Mouse (Mus musculus) liver, adult 2 months (tissue): ENCODE measurements around the gene Anxa2. TPM values are rescaled to one million over a fixed set of nuclear protein-coding genes. Genes with fewer than 3 reads are reported as not detected.

ENCODE experiments used
- DNase-seq: peaks from one replicate; pipeline ENCODE4 v3.0.0-alpha.2; 2011; ENCODE audit warnings: low read depth, low spot score; ENCODE audit errors: extremely low read depth
- H3K27ac ChIP-seq: fragments of 200-500 bp; replicated peaks from 2 replicates; pipeline ENCODE4 v1.5.1; 2012; ENCODE audit warnings: low read depth, mild to moderate bottlenecking, control low read depth, inconsistent platforms, low read length; ENCODE audit not compliant: insufficient read depth
- H3K27me3 ChIP-seq: fragments of 200-500 bp; 2 replicates; pipeline ENCODE4 v1.6.1; 2012; ENCODE audit warnings: mild to moderate bottlenecking, moderate library complexity, low read length, inconsistent platforms; ENCODE audit not compliant: control insufficient read depth, insufficient read depth
- H3K36me3 ChIP-seq: fragments of 200-500 bp; 2 replicates; pipeline ENCODE4 v1.6.1; 2012; ENCODE audit warnings: low read length, inconsistent platforms; ENCODE audit not compliant: control insufficient read depth, insufficient read depth
- H3K4me1 ChIP-seq: fragments of 200-500 bp; 2 replicates; pipeline ENCODE4 v1.6.1; 2011; ENCODE audit warnings: low read length; ENCODE audit not compliant: control insufficient read depth, insufficient read depth
- H3K4me3 ChIP-seq: fragments of 200-500 bp; 2 replicates; pipeline ENCODE4 v1.5.1; 2011; ENCODE audit warnings: low read depth, mild to moderate bottlenecking, control low read depth, low read length, moderate library complexity; ENCODE audit not compliant: insufficient read depth
- H3K79me2 ChIP-seq: fragments of 200-500 bp; 2 replicates; pipeline ENCODE4 v1.6.1; 2012; ENCODE audit warnings: inconsistent platforms, mild to moderate bottlenecking, low read length, moderate library complexity; ENCODE audit not compliant: control insufficient read depth, insufficient read depth
- H3K9ac ChIP-seq: fragments of 200-500 bp; 2 replicates; pipeline ENCODE4 v1.6.1; 2012; ENCODE audit warnings: low read depth, mild to moderate bottlenecking, control low read depth, inconsistent platforms, low read length
- CTCF ChIP-seq: fragments of 200-500 bp; IDR thresholded peaks from 2 replicates; pipeline ENCODE4 v1.5.1; 2011; ENCODE audit warnings: low read depth, low read length, control low read depth
- POLR2A ChIP-seq: fragments of 200-500 bp; IDR thresholded peaks from 2 replicates; pipeline ENCODE4 v1.6.1; 2011; ENCODE audit warnings: low read length, control low read depth; ENCODE audit not compliant: insufficient read depth; ENCODE audit errors: extremely low read depth
- WGBS: fragments of 180-500 bp; shearing (Covaris S2); methylation state at CpG from one replicate; pipeline ENCODE4 v1.1.7; 2018; 5-methylcytosine and 5-hydroxymethylcytosine counted together
- polyA plus RNA-seq: library from polyadenylated mRNA; depleted of rRNA; stranded (reverse); fragments of >200 nt; gene quantifications from 2 replicates; pipeline ENCODE4 v1.2.3, GENCODE M21; 2012; rRNA removed
- total RNA-seq: library from RNA; depleted of rRNA; stranded (reverse); fragments of >200 nt; gene quantifications from 2 replicates; pipeline ENCODE4 v1.2.3, GENCODE M21; 2014; rRNA removed

Anxa2 gene
- total and polyA plus RNA-seq, 2 experiments: 13.5 to 16.1 TPM

DNA sequence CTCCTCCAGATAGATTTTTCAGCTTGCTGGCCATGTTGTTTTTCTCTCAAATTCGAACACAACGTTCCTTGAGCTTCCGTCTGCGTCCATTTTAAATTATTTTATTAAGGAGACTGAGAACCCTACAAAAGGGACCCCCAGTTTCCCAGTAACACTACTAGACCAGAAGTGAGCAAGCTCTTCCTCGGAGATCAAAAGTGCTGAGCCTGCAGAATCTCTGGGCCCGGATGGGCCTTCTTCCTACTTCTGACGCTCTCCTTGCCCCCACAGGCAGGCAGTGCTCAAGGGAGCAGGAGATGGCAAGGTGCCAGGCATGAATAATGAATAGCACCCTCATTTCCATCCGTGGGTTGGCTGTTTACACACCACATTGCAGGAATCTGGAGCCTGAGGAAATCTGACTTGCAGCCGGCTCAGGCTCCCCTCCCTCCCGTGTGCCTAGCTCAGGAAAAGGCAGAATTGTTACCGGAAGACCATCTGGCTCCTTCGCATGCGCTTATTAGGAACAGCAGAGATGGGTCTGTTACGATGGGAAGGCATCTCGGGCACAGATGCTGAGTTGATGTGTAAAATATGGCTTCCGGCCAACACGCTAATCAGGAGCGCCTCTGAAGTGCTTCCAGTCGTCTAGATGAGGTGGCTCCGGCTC lies 64.1 kb downstream of the Anxa2 start:
- Histone ChIP-seq H3K36me3 (no peaks in the 10 kb centered on the region), H3K79me2 (no peaks in the 10 kb centered on the region), H3K4me3 (no peak overlapping the region), H3K27ac (no peak overlapping the region), H3K4me1 (no peaks in the 10 kb centered on the region), H3K9ac (no peak overlapping the region), H3K27me3 (no peaks in the 10 kb centered on the region)
- TF ChIP-seq CTCF (no peak), POLR2A (no peak)
- DNase-seq: no peak
- 73% methylated on average over 20 of the region's 20 CpGs for WGBS

Other genes starting within 250 kb of the Anxa2 start
- 12.3 and 13.0 TPM in 2 replicates for gene Ice2, start 55.7 kb upstream of the Anxa2 start, total RNA-seq
- 1.7 and 2.0 TPM in 2 replicates for gene Ice2, start 55.7 kb upstream of the Anxa2 start, polyA plus RNA-seq